Mouse (Mus musculus) left cerebral cortex, adult 2 months (tissue): Measurements from ENCODE around the gene Lef1. TPM values are rescaled to one million over a fixed set of nuclear protein-coding genes. Genes with fewer than 3 reads are reported as not detected.

Experiments used
- DNase-seq, 2 experiments: peaks; one replicate each; pipeline ENCODE4 v3.0.0; 2021 to 2022; ENCODE audit warnings: low spot score in 2 of 2, mixed read lengths in 1 of 2; ENCODE audit errors: extremely low spot score in 1 of 2
- H3K27ac ChIP-seq: fragments of 200-600 bp; 2 replicates; pipeline ENCODE4 v1.8.1; 2022
- H3K4me3 ChIP-seq: fragments of 200-600 bp; 2 replicates; pipeline ENCODE4 v1.8.1; 2022
- CTCF ChIP-seq: fragments of 200-600 bp; IDR thresholded peaks from 2 replicates; pipeline ENCODE4 v1.8.1; 2022; ENCODE audit warnings: antibody characterized with exemption, mild to moderate bottlenecking, moderate library complexity
- intact Hi-C: fragments of 180-260 bp; cut with DNase I; formaldehyde crosslinking; loops from one replicate; pipeline ENCODE4 v1.15.1; 2025
- total RNA-seq, 2 experiments: library from RNA; stranded (reverse); gene quantifications; 2 replicates each; pipeline ENCODE4 v1.2.3; 2021

Lef1 gene
- total RNA-seq, 2 experiments from 2014 or later = 5.5 to 7.9 TPM

DNA sequence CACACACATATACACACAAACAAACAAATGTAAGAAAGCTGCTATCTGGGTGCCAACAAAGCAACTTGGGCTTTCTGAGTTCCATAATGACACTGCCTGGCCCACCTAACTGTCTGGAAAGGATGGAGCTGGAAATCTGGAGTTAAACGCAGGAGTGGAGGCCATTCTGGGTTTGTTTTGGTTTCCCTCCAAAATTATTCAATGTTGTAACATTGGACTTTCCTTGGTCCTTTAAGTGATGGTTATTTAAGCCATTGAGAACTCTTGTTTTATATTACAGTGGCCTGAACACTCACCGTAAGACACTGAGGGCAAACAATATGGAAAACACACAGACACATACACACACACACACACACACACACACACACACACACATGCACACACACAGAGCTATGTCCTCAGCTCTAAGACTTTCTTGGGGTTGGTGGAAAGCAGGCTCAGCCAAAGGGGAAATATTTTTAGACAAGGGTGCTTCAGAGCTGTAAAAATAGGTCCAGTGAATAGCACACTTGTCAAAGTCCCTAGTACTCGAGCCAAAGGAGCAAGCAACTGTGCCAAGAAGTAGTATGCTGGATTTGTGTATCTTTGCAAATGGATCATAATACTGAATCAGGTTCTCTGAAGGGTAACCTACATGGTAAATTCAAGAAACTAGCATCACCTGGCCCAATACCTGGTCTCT, 156.2 kb downstream of the Lef1 start:
- no peak for TF ChIP-seq CTCF
- DNase-seq = no peak
- Histone ChIP-seq H3K4me3 (no peak overlapping the region), H3K27ac (no peak overlapping the region)
- intact Hi-C loops = no loop called here

DNA sequence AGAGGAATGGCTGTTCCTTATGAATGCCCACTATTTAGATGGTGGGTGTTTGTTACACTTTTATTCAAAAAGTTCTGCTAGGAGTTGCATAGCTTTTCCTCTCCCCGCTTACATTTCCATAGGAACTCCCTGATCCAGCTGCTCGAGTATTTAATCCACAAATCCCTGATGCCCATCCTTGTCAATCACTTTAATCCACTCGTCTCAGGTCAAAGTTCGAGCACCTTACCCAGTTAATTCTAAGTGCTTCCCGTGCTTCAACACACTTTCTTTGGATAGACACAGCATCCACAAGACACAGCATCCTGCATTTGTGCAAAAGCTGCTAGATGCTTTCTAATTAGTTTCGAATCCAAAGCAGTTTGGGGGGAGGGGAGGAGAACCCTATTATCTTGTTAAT, 160.1 kb downstream of the Lef1 start:
- no peak for TF ChIP-seq CTCF
- DNase-seq = no peak
- Histone ChIP-seq H3K4me3 (no peak overlapping the region), H3K27ac (no peak overlapping the region)
- intact Hi-C loops = no loop called here

DNA sequence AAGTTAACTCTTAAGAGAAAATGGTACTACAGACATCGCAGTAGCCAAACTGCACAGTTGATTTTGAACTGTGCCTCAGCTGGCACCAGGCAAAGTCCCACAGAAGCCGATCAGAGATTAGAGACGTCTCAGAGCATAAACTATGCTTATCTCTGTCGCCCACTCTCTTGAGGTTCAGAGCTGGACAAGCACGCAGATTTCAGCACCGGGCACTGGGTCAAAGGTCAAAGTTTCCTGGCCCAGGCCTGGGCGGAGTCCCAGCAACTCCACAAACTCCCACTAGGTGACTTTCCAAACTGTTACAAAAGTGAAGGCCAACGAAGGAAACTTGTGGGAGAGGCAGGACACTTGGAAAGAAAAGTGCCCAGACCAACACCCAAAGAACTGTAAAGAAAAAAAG, 160.9 kb downstream of the Lef1 start:
- intact Hi-C loops = no loop called here
- TF ChIP-seq CTCF = peak; percentile 22
- Histone ChIP-seq H3K4me3 (peak overlapping the region; percentile 74), H3K27ac (peak overlapping the region; percentile 85; the same call in 1 of the 2 replicates)
- DNase-seq = no peak

DNA sequence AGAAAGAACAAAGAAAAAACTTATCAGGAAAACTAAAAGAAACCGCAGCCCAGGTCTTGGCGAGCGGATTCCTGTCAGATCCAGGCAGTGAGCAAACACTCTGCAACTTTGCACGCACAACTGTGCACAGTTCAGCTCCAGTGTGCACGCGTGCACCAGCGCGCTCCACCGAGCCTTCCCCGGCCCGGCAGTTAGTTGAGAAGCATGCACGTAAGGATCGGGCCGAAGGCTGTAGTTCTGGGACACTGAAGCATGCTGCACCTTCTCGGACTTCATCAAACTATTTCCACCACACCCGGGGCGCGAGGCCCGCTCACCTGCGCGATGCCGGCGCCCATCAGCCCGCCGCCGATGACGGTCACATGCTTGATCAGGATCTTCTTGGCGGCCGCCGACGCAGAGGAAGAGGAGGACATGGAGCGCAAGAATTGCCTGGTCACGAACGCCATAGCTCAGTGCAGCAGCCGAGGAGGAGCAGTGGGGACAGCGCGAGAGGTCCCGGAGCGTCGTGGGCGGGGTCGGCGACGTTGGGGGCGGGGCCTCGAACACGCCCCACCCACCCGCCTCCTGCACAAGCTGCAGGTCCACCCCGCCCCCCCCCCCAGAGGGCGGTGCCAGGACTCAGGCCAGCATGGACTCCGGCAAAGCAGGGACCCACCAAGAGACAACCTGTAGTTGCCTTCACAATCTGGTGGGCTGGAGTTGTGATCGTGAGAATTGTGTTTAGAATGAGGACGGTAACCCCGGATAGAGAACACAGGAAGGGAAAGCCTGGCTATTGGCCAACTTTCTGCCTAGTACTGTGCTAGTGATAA, 161.5 kb downstream of the Lef1 start, which contains the start of gene Hadh:
Gene Hadh, minus strand, starts transcription at position 543 of the 815 bp plus-strand sequence.
- peak within 1 kb of the TSS; percentile 85 for H3K27ac ChIP-seq
- peak; percentile 72 to 78 for DNase-seq
- intact Hi-C loops = no loop called here
- H3K4me3 ChIP-seq = peak within 1 kb of the TSS; percentile 74
- no peak for TF ChIP-seq CTCF

DNA sequence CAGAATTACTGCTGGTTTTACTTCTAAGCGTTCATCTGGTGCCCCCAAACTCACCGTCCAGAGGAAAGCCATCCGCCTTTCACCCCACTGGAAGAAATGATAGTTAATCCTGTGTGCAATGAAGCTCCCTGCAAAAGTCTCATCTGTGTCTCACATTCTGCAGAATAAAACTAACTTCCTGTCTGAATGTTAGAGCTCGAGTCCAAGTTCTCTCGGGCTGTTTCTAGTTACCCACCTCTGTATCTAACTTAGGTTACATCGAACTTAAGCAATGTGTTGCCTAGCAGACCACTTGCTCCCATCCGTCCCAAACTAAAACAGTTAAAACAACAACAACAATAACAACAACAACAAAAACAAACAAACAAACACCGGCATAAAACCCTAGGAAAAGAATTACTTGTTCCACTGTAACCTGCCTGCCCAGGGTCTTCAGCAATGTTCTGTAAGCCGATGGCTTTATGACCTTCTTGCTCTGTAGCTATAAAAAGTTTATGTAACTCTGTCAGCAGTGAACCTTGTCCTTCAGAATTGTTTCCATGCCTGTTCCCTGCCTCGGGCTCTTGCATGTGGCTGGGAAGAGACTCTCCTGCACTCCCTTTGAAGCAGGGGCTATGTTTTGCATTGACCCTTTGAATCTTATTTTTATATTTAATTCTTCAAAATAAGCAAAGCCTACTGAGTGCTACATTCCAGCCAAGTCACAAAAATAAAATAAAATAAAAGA, 162.3 kb downstream of the Lef1 start:
- intact Hi-C loops = no loop called here
- peak overlapping the region; percentile 53 for H3K27ac ChIP-seq

More for the DNA sequence above, 162.3 kb downstream of the Lef1 start:
- DNase-seq = no peak
- peak overlapping the region; percentile 74 for H3K4me3 ChIP-seq
- TF ChIP-seq CTCF = no peak

Other genes with a start within 250 kb of the Lef1 start
- gene Hadh, start 161.6 kb downstream of the Lef1 start, total RNA-seq = 10 to 100 TPM; 17.8 to 19.8 TPM
- gene Cyp2u1, start 192.8 kb downstream of the Lef1 start, total RNA-seq = 10 to 100 TPM; 16.0 to 17.3 TPM